Mouse (Mus musculus) C2C12 (cell line): ENCODE measurements at regions not wholly inside any gene's neighbourhood (a gene's known extent, or its start where the extent isn't known, plus 50 kb on each side); places are given as distances from the start of the nearest gene placed in this dataset.

Experiments
- CTCF ChIP-seq: IDR thresholded peaks from one replicate; pipeline ENCODE4 v1.5.1; 2011; ENCODE audit not compliant: control insufficient read depth, insufficient read depth, insufficient read length
- MAX ChIP-seq: IDR thresholded peaks from one replicate; pipeline ENCODE4 v1.6.1; 2011; ENCODE audit warnings: mild to moderate bottlenecking, control low read depth

GRCm38 (mm10) chr15:32003489-32003888 is 173.6 kb upstream of the Tas2r119 start:
- no peak for TF ChIP-seq CTCF
- no peak for TF ChIP-seq MAX
